Mouse (Mus musculus) testis, adult 2 months (tissue): ENCODE results near the gene Gm9972.

Experiments used
- CTCF ChIP-seq: fragments of 200-500 bp; IDR thresholded peaks from 2 replicates; pipeline ENCODE4 v1.5.1; 2012; ENCODE audit warnings: low read depth, mild to moderate bottlenecking, inconsistent platforms, low read length, moderate library complexity; ENCODE audit not compliant: control insufficient read depth, insufficient read depth, insufficient replicate concordance
- POLR2A ChIP-seq: fragments of 200-500 bp; IDR thresholded peaks from 2 replicates; pipeline ENCODE4 v1.6.1; 2012; ENCODE audit warnings: low read depth, mild to moderate bottlenecking, inconsistent platforms, low read length, moderate library complexity; ENCODE audit not compliant: control insufficient read depth

DNA sequence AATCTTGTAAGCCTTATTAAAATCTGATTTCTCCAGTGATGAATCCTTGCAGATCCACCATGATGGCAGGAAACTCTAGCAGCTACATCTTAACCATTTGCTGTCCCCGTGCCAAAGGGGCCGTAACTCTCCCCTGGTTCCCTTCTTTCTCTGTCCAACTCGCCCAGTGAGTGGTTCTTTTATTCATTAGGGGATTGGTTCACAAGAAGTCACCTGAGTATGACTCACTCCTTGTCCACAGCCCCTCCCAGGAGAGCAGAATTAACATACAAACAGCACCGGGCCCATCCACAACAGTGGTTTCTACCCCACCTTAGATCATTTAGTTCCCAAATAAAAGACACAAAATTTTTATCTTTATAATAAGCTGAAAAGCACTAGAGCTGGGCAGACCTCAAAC, 3.4 kb upstream of the Gm9972 start:
- no peak for TF ChIP-seq CTCF
- TF ChIP-seq POLR2A = no peak
